19 mouse cellular contexts compared by ENCODE assay signal in the genomic region with DNA sequence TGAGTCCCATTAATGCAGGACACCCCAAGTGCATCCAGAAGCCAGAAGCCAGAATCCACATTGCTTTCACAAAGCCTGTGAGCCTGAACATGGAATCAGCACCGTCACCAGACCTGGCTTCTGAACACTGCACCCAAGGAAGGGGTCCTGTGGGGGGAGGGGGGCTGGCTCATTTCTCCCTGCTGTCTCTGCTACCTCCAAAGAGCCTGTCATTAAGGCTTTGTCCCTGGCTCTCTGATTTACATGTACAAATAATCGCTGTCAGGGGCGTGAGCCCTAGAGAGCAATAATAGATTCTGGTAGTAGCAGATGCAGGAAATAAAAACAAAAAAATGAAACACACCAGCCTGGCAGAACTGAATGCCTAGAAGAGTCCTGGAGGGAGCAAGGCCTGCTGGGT.
DNase-seq lines count a peak whose midpoint lies in the region; ATAC-seq and TF ChIP-seq lines count a peak whose summit lies in the region.
"Had no signal": no experiment of that assay in that cellular context is flagged by ENCODE, and none has a peak within 500 bp of the region (broad histone marks: within the 10 kb centered on the region; RNA-seq: fewer than 3 reads in every experiment).

No protein-coding gene starts in this region.

- no peak for TF ChIP-seq CTCF in gastrocnemius, adult 2 months (IDR thresholded peaks at IDR 0.05)
- TF ChIP-seq CTCF in midbrain, postnatal 0 days (IDR thresholded peaks at IDR 0.05) = no peak

- no peak overlapping the region for H3K4me2 ChIP-seq in forebrain, embryonic 15.5 days (replicated peaks)
- H3K4me2 ChIP-seq in hindbrain, embryonic 15.5 days = no peak overlapping the region
- H3K4me2 ChIP-seq in midbrain, postnatal 0 days (ENCODE audit: low read depth, low read length, poor library complexity, severe bottlenecking) = no peak overlapping the region
- H3K4me2 ChIP-seq in intestine, embryonic 15.5 days (replicated peaks) = no peak overlapping the region
- H3K4me2 ChIP-seq: embryonic facial prominence, embryonic 13.5 days; heart, embryonic 15.5 days; limb, embryonic 15.5 days had no signal

- no peaks in the 10 kb centered on the region for H3K9me3 ChIP-seq in forebrain, embryonic 15.5 days
- H3K9me3 ChIP-seq in hindbrain, embryonic 15.5 days = no peaks in the 10 kb centered on the region
- H3K9me3 ChIP-seq in midbrain, postnatal 0 days (ENCODE audit: low read length) = no peaks in the 10 kb centered on the region
- no peaks in the 10 kb centered on the region for H3K9me3 ChIP-seq in intestine, embryonic 15.5 days
- H3K9me3 ChIP-seq: embryonic facial prominence, embryonic 13.5 days; heart, embryonic 15.5 days; limb, embryonic 15.5 days; megakaryocyte, embryonic 14.5 days had no signal

- intact Hi-C loops in gastrocnemius, adult 2 months (cut with DNase I) = loop anchor here (5.0 kb wide), 1 partner anchor 54 kb away; no protein-coding TSS in a partner anchor

- peaks cover 61% of the 10 kb centered on the region for H3K4me1 ChIP-seq in forebrain, embryonic 15.5 days
- peaks cover 55% of the 10 kb centered on the region for H3K4me1 ChIP-seq in hindbrain, embryonic 15.5 days (replicated peaks)
- peaks cover 16% of the 10 kb centered on the region; the same call in 1 of the 2 replicates for H3K4me1 ChIP-seq in midbrain, postnatal 0 days (ENCODE audit: insufficient read depth, low read length)
- peaks cover 24% of the 10 kb centered on the region for H3K4me1 ChIP-seq in intestine, embryonic 15.5 days (replicated peaks)

- ATAC-seq in forebrain, embryonic 15.5 days (replicated peaks) = peak; percentile 64
- ATAC-seq in hindbrain, embryonic 15.5 days (ENCODE audit: low FRiP score, low read depth) = no peak
- no peak for ATAC-seq in midbrain, postnatal 0 days (ENCODE audit: low FRiP score)
- no peak for ATAC-seq in intestine, embryonic 15.5 days

- no peaks in the 10 kb centered on the region for H3K27me3 ChIP-seq in forebrain, embryonic 15.5 days
- no peaks in the 10 kb centered on the region for H3K27me3 ChIP-seq in hindbrain, embryonic 15.5 days
- no peaks in the 10 kb centered on the region for H3K27me3 ChIP-seq in midbrain, postnatal 0 days (ENCODE audit: insufficient read depth, low read length)
- H3K27me3 ChIP-seq in intestine, embryonic 15.5 days (replicated peaks) = no peaks in the 10 kb centered on the region
- H3K27me3 ChIP-seq: embryonic facial prominence, embryonic 13.5 days; heart, embryonic 15.5 days had no signal

- H3K4me3 ChIP-seq in gastrocnemius, adult 2 months = no peak overlapping the region
- no peak overlapping the region for H3K4me3 ChIP-seq in forebrain, embryonic 15.5 days
- no peak overlapping the region for H3K4me3 ChIP-seq in hindbrain, embryonic 15.5 days
- H3K4me3 ChIP-seq in midbrain, postnatal 0 days (ENCODE audit: low read depth, low read length) = no peak overlapping the region
- no peak overlapping the region for H3K4me3 ChIP-seq in intestine, embryonic 15.5 days (replicated peaks)
- H3K4me3 ChIP-seq: embryonic facial prominence, embryonic 13.5 days; heart, adult 2 months; heart, embryonic 15.5 days; limb, embryonic 15.5 days; megakaryocyte, embryonic 14.5 days had no signal

- DNase-seq in gastrocnemius, adult 2 months = no peak
- DNase-seq in gastrocnemius, adult 8-10 months (ENCODE audit: low spot score in 2 of 2) = no peak
- DNase-seq in midbrain, postnatal 0 days (ENCODE audit: low spot score) = no peak
- no peak for DNase-seq in cerebellum, adult 8-10 months
- no peak for DNase-seq in thymus, postnatal 36 days
- DNase-seq: cerebellum, adult 11-12 months; gastrocnemius, postnatal 14 days; heart, adult 2 months; kidney, adult 2 months; kidney, postnatal 4 days; lung, postnatal 10 days; right cerebral cortex, postnatal 25 days had no signal

- WGBS in forebrain, embryonic 15.5 days = 7% methylated on average over 3 of the region's 3 CpGs
- WGBS in hindbrain, embryonic 15.5 days = 18% methylated on average over 3 of the region's 3 CpGs
- 14% methylated on average over 3 of the region's 3 CpGs for WGBS in midbrain, postnatal 0 days
- WGBS in intestine, embryonic 15.5 days = 55% methylated on average over 3 of the region's 3 CpGs

- H3K9ac ChIP-seq in forebrain, embryonic 15.5 days (replicated peaks) = no peak overlapping the region
- no peak overlapping the region for H3K9ac ChIP-seq in hindbrain, embryonic 15.5 days
- no peak overlapping the region for H3K9ac ChIP-seq in midbrain, postnatal 0 days (replicated peaks; ENCODE audit: low read length, poor library complexity, severe bottlenecking)
- no peak overlapping the region for H3K9ac ChIP-seq in intestine, embryonic 15.5 days
- H3K9ac ChIP-seq: embryonic facial prominence, embryonic 13.5 days; heart, embryonic 15.5 days; limb, embryonic 15.5 days had no signal

- 0 out of 2 replicates have a peak overlapping the region, but pooled peaks have one; percentile 17 for H3K27ac ChIP-seq in gastrocnemius, adult 2 months
- peak overlapping the region; percentile 80 for H3K27ac ChIP-seq in forebrain, embryonic 15.5 days (replicated peaks)
- peak overlapping the region; percentile 42; the same call in 1 of the 2 replicates for H3K27ac ChIP-seq in hindbrain, embryonic 15.5 days (replicated peaks)
- peak overlapping the region; percentile 1 for H3K27ac ChIP-seq in midbrain, postnatal 0 days (ENCODE audit: low read depth, low read length)
- H3K27ac ChIP-seq in intestine, embryonic 15.5 days = no peak overlapping the region
- H3K27ac ChIP-seq: embryonic facial prominence, embryonic 13.5 days; heart, adult 2 months; heart, embryonic 15.5 days; limb, embryonic 15.5 days had no signal

- H3K36me3 ChIP-seq in forebrain, embryonic 15.5 days = no peaks in the 10 kb centered on the region
- H3K36me3 ChIP-seq in hindbrain, embryonic 15.5 days = no peaks in the 10 kb centered on the region
- H3K36me3 ChIP-seq in midbrain, postnatal 0 days (ENCODE audit: insufficient read depth, low read length) = no peaks in the 10 kb centered on the region
- no peaks in the 10 kb centered on the region for H3K36me3 ChIP-seq in intestine, embryonic 15.5 days
- H3K36me3 ChIP-seq: embryonic facial prominence, embryonic 13.5 days; heart, embryonic 15.5 days; limb, embryonic 15.5 days had no signal
